Mouse (Mus musculus): ENCODE measurements around the gene Wfikkn1. TPM values are rescaled to one million over a fixed set of nuclear protein-coding genes. Genes with fewer than 3 reads are reported as not detected.

Wfikkn1 gene
- polyA plus RNA-seq, 1 experiment = 2.9 TPM

GRCm38 (mm10) chr17:25828712-25829557 is 51.7 kb downstream of the Wfikkn1 start, which contains the start of gene Jmjd8:
Jmjd8 (plus strand) TSS chr17:25828867.
- Histone ChIP-seq H3K36me3 (ENCODE audit: control insufficient read depth, insufficient read depth, low read length) (peaks cover 4% of the 10 kb centered on the region; the same call in 1 of the 2 replicates), H3K4me1 (replicated peaks; ENCODE audit: control insufficient read depth, insufficient read depth, low read length) (peaks cover 42% of the 10 kb centered on the region), H3K4me3 (ENCODE audit: control insufficient read depth, insufficient read depth, low read length) (peak within 1 kb of the TSS; percentile 79), H3K27ac (ENCODE audit: control insufficient read depth, insufficient read depth, low read length) (peak within 1 kb of the TSS; percentile 59), H3K27me3 (ENCODE audit: control insufficient read depth, insufficient read depth, low read length) (no peaks in the 10 kb centered on the region)
- DNase-seq = peak; percentile 76
- WGBS = 2% methylated on average over 32 of the region's 32 CpGs
- TF ChIP-seq CTCF (IDR thresholded peaks at IDR 0.05; ENCODE audit: borderline replicate concordance, control insufficient read depth, extremely low read depth, insufficient read depth, low read length, poor library complexity) (0 out of 2 replicates have a peak, but pooled peaks have one; percentile 15), POLR2A (IDR thresholded peaks at IDR 0.05; ENCODE audit: control insufficient read depth, extremely low read depth, insufficient read depth, low read length, poor library complexity) (peak; percentile 71; the same call in 1 of the 2 replicates)

GRCm38 (mm10) chr17:25828223-25828594 is 52.4 kb downstream of the Wfikkn1 start:
- Histone ChIP-seq H3K27me3 (ENCODE audit: control insufficient read depth, insufficient read depth, low read length) (no peaks in the 10 kb centered on the region), H3K36me3 (ENCODE audit: control insufficient read depth, insufficient read depth, low read length) (peaks cover 4% of the 10 kb centered on the region; the same call in 1 of the 2 replicates), H3K27ac (ENCODE audit: control insufficient read depth, insufficient read depth, low read length) (no peak overlapping the region; the same call in 1 of the 2 replicates), H3K4me3 (ENCODE audit: control insufficient read depth, insufficient read depth, low read length) (peak overlapping the region; percentile 79), H3K4me1 (replicated peaks; ENCODE audit: control insufficient read depth, insufficient read depth, low read length) (peaks cover 40% of the 10 kb centered on the region)
- TF ChIP-seq POLR2A (IDR thresholded peaks at IDR 0.05; ENCODE audit: control insufficient read depth, extremely low read depth, insufficient read depth, low read length, poor library complexity) (no peak), CTCF (IDR thresholded peaks at IDR 0.05; ENCODE audit: borderline replicate concordance, control insufficient read depth, extremely low read depth, insufficient read depth, low read length, poor library complexity) (no peak)
- DNase-seq = no peak
- WGBS = 54% methylated on average over 8 of the region's 8 CpGs

Other genes starting within 250 kb of the Wfikkn1 start
- gene Gng13, start 163.7 kb downstream of the Wfikkn1 start, polyA plus RNA-seq (2012; rRNA removed) = 0.54 and 1.2 TPM in 2 replicates
- 36.7 and 49.5 TPM in 2 replicates for gene Chtf18, start 153.4 kb downstream of the Wfikkn1 start, polyA plus RNA-seq (2012; rRNA removed)
- 68.6 and 69.2 TPM in 2 replicates for gene Rpusd1, start 153.2 kb downstream of the Wfikkn1 start, polyA plus RNA-seq (2012; rRNA removed)
- gene Mslnl, start 144.8 kb downstream of the Wfikkn1 start, polyA plus RNA-seq (2012; rRNA removed) = 0.68 and 0.69 TPM in 2 replicates
- 16.4 and 23.6 TPM in 2 replicates for gene Msln, start 126.5 kb downstream of the Wfikkn1 start, polyA plus RNA-seq (2012; rRNA removed)
- gene Narfl, start 107.1 kb downstream of the Wfikkn1 start, polyA plus RNA-seq (2012; rRNA removed) = 29.1 and 33.5 TPM in 2 replicates
- gene Haghl, start 95.2 kb downstream of the Wfikkn1 start, polyA plus RNA-seq (2012; rRNA removed) = 73.9 and 80.3 TPM in 2 replicates
- gene Ccdc78, start 94.3 kb downstream of the Wfikkn1 start, polyA plus RNA-seq (2012; rRNA removed) = 0.27 and 0.48 TPM in 2 replicates
- 141 and 162 TPM in 2 replicates for gene Fam173a, start 88.0 kb downstream of the Wfikkn1 start, polyA plus RNA-seq (2012; rRNA removed)
- gene AC134908.4, start 85.2 kb downstream of the Wfikkn1 start, polyA plus RNA-seq (2012; rRNA removed) = 1.1 TPM in 1 of 2 replicates, not detected in the other
- gene Metrn, start 83.7 kb downstream of the Wfikkn1 start, polyA plus RNA-seq (2012; rRNA removed) = 171 and 243 TPM in 2 replicates
- 0.59 and 0.61 TPM in 2 replicates for gene Fbxl16, start 71.8 kb downstream of the Wfikkn1 start, polyA plus RNA-seq (2012; rRNA removed)
- 86.3 and 89.1 TPM in 2 replicates for gene Wdr24, start 57.2 kb downstream of the Wfikkn1 start, polyA plus RNA-seq (2012; rRNA removed)
- 78.1 and 83.2 TPM in 2 replicates for gene Jmjd8, start 52.0 kb downstream of the Wfikkn1 start, polyA plus RNA-seq (2012; rRNA removed)
- 162 and 190 TPM in 2 replicates for gene Stub1, start 47.5 kb downstream of the Wfikkn1 start, polyA plus RNA-seq (2012; rRNA removed)
- gene Rhbdl1, start 43.6 kb downstream of the Wfikkn1 start, polyA plus RNA-seq (2012; rRNA removed) = 20.6 and 29.2 TPM in 2 replicates
- 125 and 126 TPM in 2 replicates for gene Gm20683, start 39.1 kb downstream of the Wfikkn1 start, polyA plus RNA-seq (2012; rRNA removed)
- gene Rhot2, start 36.0 kb downstream of the Wfikkn1 start, polyA plus RNA-seq (2012; rRNA removed) = 192 and 206 TPM in 2 replicates
- 107 and 133 TPM in 2 replicates for gene Wdr90, start 19.4 kb downstream of the Wfikkn1 start, polyA plus RNA-seq (2012; rRNA removed)
- gene Mcrip2, start 12.1 kb downstream of the Wfikkn1 start, polyA plus RNA-seq (2012; rRNA removed) = 52.1 and 54.6 TPM in 2 replicates
- 77.3 and 82.3 TPM in 2 replicates for gene Mettl26, start 5.8 kb downstream of the Wfikkn1 start, polyA plus RNA-seq (2012; rRNA removed)
- 43.5 and 57.6 TPM in 2 replicates for gene Rab40c, start 38.9 kb upstream of the Wfikkn1 start, polyA plus RNA-seq (2012; rRNA removed)
- gene Pigq, start 64.1 kb upstream of the Wfikkn1 start, polyA plus RNA-seq (2012; rRNA removed) = 133 and 134 TPM in 2 replicates
- gene Nhlrc4, start 64.1 kb upstream of the Wfikkn1 start, polyA plus RNA-seq (2012; rRNA removed) = 0.51 and 0.62 TPM in 2 replicates
- 0.06 and 0.19 TPM in 2 replicates for gene A930017K11Rik, start 71.7 kb upstream of the Wfikkn1 start, polyA plus RNA-seq (2012; rRNA removed)
- gene Capn15, start 104.9 kb upstream of the Wfikkn1 start, polyA plus RNA-seq (2012; rRNA removed) = 80.7 and 82.6 TPM in 2 replicates
- gene Rab11fip3, start 188.7 kb upstream of the Wfikkn1 start, polyA plus RNA-seq (2012; rRNA removed) = 25.2 and 26.2 TPM in 2 replicates
- gene Decr2, start 209.5 kb upstream of the Wfikkn1 start, polyA plus RNA-seq (2012; rRNA removed) = 10.0 and 11.5 TPM in 2 replicates
- gene Nme4, start 214.7 kb upstream of the Wfikkn1 start, polyA plus RNA-seq (2012; rRNA removed) = 30.9 and 33.1 TPM in 2 replicates
- gene Tmem8, start 232.4 kb upstream of the Wfikkn1 start, polyA plus RNA-seq (2012; rRNA removed) = 38.2 and 43.2 TPM in 2 replicates
- gene Mrpl28, start 242.6 kb upstream of the Wfikkn1 start, polyA plus RNA-seq (2012; rRNA removed) = 80.0 and 82.6 TPM in 2 replicates